In genomic region chr2:26901834-26902400, GRCm38 (mm10) we compare ENCODE assay signal across 8 mouse cellular contexts. TPM values are rescaled to one million over a fixed set of nuclear protein-coding genes. Genes with fewer than 3 reads are reported as not detected.
DNase-seq lines count a peak whose midpoint lies in the region; ATAC-seq and TF ChIP-seq lines count a peak whose summit lies in the region.

No protein-coding gene starts in this region.

- no peak for TF ChIP-seq CTCF in liver, embryonic 14.5 days (IDR thresholded peaks at IDR 0.05; ENCODE audit: low read depth)

- TF ChIP-seq EP300 in liver, embryonic 14.5 days (IDR thresholded peaks at IDR 0.05; ENCODE audit: low read depth), result no peak

- H3K36me3 ChIP-seq in heart, embryonic 11.5 days (ENCODE audit: control insufficient read depth, insufficient read depth, low read length), result peaks cover 23% of the 10 kb centered on the region
- peaks cover 58% of the 10 kb centered on the region for H3K36me3 ChIP-seq in forebrain, embryonic 14.5 days (ENCODE audit: control insufficient read depth, insufficient read depth, low read length)
- peaks cover 36% of the 10 kb centered on the region for H3K36me3 ChIP-seq in liver, embryonic 14.5 days (replicated peaks; ENCODE audit: control insufficient read depth, insufficient read depth, low read depth)

- H3K9me3 ChIP-seq in heart, embryonic 11.5 days (replicated peaks; ENCODE audit: control insufficient read depth, low read length), result no peaks in the 10 kb centered on the region
- H3K9me3 ChIP-seq in forebrain, embryonic 14.5 days (replicated peaks; ENCODE audit: control insufficient read depth, low read length), result no peaks in the 10 kb centered on the region
- H3K9me3 ChIP-seq in liver, embryonic 14.5 days (ENCODE audit: control insufficient read depth, low read length), result no peaks in the 10 kb centered on the region

- whole genome bisulfite sequencing in heart, embryonic 11.5 days (ENCODE audit: insufficient replicate concordance), result 7% methylated on average over 7 of the region's 7 CpGs
- WGBS in forebrain, embryonic 14.5 days, result 10% methylated on average over 7 of the region's 7 CpGs
- WGBS in liver, embryonic 14.5 days (ENCODE audit: insufficient replicate concordance), result 3% methylated on average over 7 of the region's 7 CpGs

- H3K4me1 ChIP-seq in heart, embryonic 11.5 days (ENCODE audit: control insufficient read depth, insufficient read depth, low read length), result peaks cover 15% of the 10 kb centered on the region
- peaks cover 14% of the 10 kb centered on the region for H3K4me1 ChIP-seq in forebrain, embryonic 14.5 days (ENCODE audit: control insufficient read depth, insufficient read depth, low read length)
- H3K4me1 ChIP-seq in liver, embryonic 14.5 days (replicated peaks; ENCODE audit: control insufficient read depth in 2 of 2, insufficient read depth in 2 of 2, low read length in 1 of 2), result peaks cover 4 to 15% of the 10 kb centered on the region in 2 experiments

- DNase-seq in heart, postnatal 25 days (ENCODE audit: low spot score), result no peak
- peak; percentile 36 to 41 for DNase-seq in B cell, adult 2 months
- DNase-seq in forebrain, embryonic 14.5 days (ENCODE audit: low spot score), result no peak
- no peak for DNase-seq in liver, embryonic 14.5 days (ENCODE audit: low read depth in 3 of 3, low spot score in 3 of 3)
- DNase-seq in left cerebral cortex, adult 8-10 months (ENCODE audit: low spot score in 2 of 2), result no peak
- no peak for DNase-seq in cerebellum, postnatal 4 days (ENCODE audit: low spot score in 2 of 2)
- no peak for DNase-seq in embryo, embryonic 10.5 days (ENCODE audit: low spot score)

- no peaks in the 10 kb centered on the region for H3K27me3 ChIP-seq in heart, embryonic 11.5 days (ENCODE audit: control insufficient read depth, insufficient read depth, low read length)
- H3K27me3 ChIP-seq in forebrain, embryonic 14.5 days (replicated peaks; ENCODE audit: control insufficient read depth, insufficient read depth, low read length), result no peaks in the 10 kb centered on the region
- H3K27me3 ChIP-seq in liver, embryonic 14.5 days (ENCODE audit: control insufficient read depth, insufficient read depth, low read length), result no peaks in the 10 kb centered on the region

- H3K9ac ChIP-seq in heart, embryonic 11.5 days (ENCODE audit: low read depth, low read length), result peak overlapping the region; percentile 89
- peak overlapping the region; percentile 82 for H3K9ac ChIP-seq in forebrain, embryonic 14.5 days (ENCODE audit: low read length)
- peak overlapping the region; percentile 74 for H3K9ac ChIP-seq in liver, embryonic 14.5 days (replicated peaks)

- ATAC-seq in heart, embryonic 11.5 days (replicated peaks; ENCODE audit: insufficient number of reproducible peaks, low FRiP score, low TSS enrichment), result no peak
- no peak for ATAC-seq in forebrain, embryonic 14.5 days
- no peak for ATAC-seq in liver, embryonic 14.5 days (ENCODE audit: insufficient read depth)

- peak overlapping the region; percentile 70; the same call in 1 of the 2 replicates for H3K27ac ChIP-seq in heart, embryonic 11.5 days (ENCODE audit: low read depth, low read length)
- H3K27ac ChIP-seq in forebrain, embryonic 14.5 days (ENCODE audit: low read depth, low read length), result no peak overlapping the region
- H3K27ac ChIP-seq in liver, embryonic 14.5 days, result peak overlapping the region; percentile 46; the same call in 1 of the 2 replicates

- H3K4me3 ChIP-seq in heart, embryonic 11.5 days (ENCODE audit: low read depth, low read length), result peak overlapping the region; percentile 90
- peak overlapping the region; percentile 80 for H3K4me3 ChIP-seq in forebrain, embryonic 14.5 days (ENCODE audit: low read depth, low read length)
- peak overlapping the region; percentile 85 to 91 for H3K4me3 ChIP-seq in liver, embryonic 14.5 days (ENCODE audit: insufficient read depth in 1 of 2, low read depth in 2 of 2, low read length in 2 of 2)

- H3K4me2 ChIP-seq in heart, embryonic 11.5 days, result peak overlapping the region; percentile 86
- peak overlapping the region; percentile 84 for H3K4me2 ChIP-seq in forebrain, embryonic 14.5 days (ENCODE audit: low read length)
- H3K4me2 ChIP-seq in liver, embryonic 14.5 days (ENCODE audit: low read depth), result peak overlapping the region; percentile 89

- intact Hi-C loops in heart, postnatal 25 days (cut with DNase I), result loop anchor here (2.0 to 10.0 kb wide), 4 partner anchors 60 to 1397 kb away; partner anchors contain the start of genes C8g, Fbxw5, Rexo4 and Sec16a

RNA-seq across cellular contexts. Expression of gene Surf6, which starts 0.8 kb away (rescaled TPM):
- 8.7 and 8.9 TPM in 2 replicates for polyA plus RNA-seq in heart, embryonic 11.5 days (2014; fragmentation: Nextera tagmentation; extraction: Ambion mirVana)
- 10 to 100 TPM; 12.2 to 13.9 TPM for total RNA-seq in heart, postnatal 25 days (2021)
- 15.4 and 17.2 TPM in 2 replicates for polyA plus RNA-seq in forebrain, embryonic 14.5 days (2014; fragmentation: Nextera tagmentation; extraction: Ambion mirVana)
- polyA plus RNA-seq in liver, embryonic 14.5 days (2012; rRNA removed), result 6.2 and 10.6 TPM in 2 replicates
- polyA plus RNA-seq in liver, embryonic 14.5 days (2014; fragmentation: Nextera tagmentation; extraction: Ambion mirVana), result 6.3 and 7.1 TPM in 2 replicates
- 10 to 100 TPM; 20.4 to 26.5 (median 25.8) TPM for total RNA-seq in left cerebral cortex, adult 8-10 months (2022)

RNA-seq across cellular contexts. Expression of gene Med22, which starts 8.6 kb away (rescaled TPM):
- polyA plus RNA-seq in heart, embryonic 11.5 days (2014; fragmentation: Nextera tagmentation; extraction: Ambion mirVana), result 29.1 and 31.2 TPM in 2 replicates
- 10 to 100 TPM; 23.7 to 25.6 TPM for total RNA-seq in heart, postnatal 25 days (2021)
- 159 and 161 TPM in 2 replicates for polyA plus RNA-seq in forebrain, embryonic 14.5 days (2014; fragmentation: Nextera tagmentation; extraction: Ambion mirVana)
- polyA plus RNA-seq in liver, embryonic 14.5 days (2012; rRNA removed), result 13.7 and 15.1 TPM in 2 replicates
- 10.4 and 11.4 TPM in 2 replicates for polyA plus RNA-seq in liver, embryonic 14.5 days (2014; fragmentation: Nextera tagmentation; extraction: Ambion mirVana)
- 10 to 100 TPM; 46.7 to 55.4 (median 50.1) TPM for total RNA-seq in left cerebral cortex, adult 8-10 months (2022)

RNA-seq across cellular contexts. Expression of gene Rpl7a, which starts 8.6 kb away (rescaled TPM):
- 428 and 468 TPM in 2 replicates for polyA plus RNA-seq in heart, embryonic 11.5 days (2014; fragmentation: Nextera tagmentation; extraction: Ambion mirVana)
- total RNA-seq in heart, postnatal 25 days (2021), result 100 to 1,000 TPM; 274 to 280 TPM
- polyA plus RNA-seq in forebrain, embryonic 14.5 days (2014; fragmentation: Nextera tagmentation; extraction: Ambion mirVana), result 626 and 738 TPM in 2 replicates
- 909 and 1,309 TPM in 2 replicates for polyA plus RNA-seq in liver, embryonic 14.5 days (2012; rRNA removed)
- 501 and 504 TPM in 2 replicates for polyA plus RNA-seq in liver, embryonic 14.5 days (2014; fragmentation: Nextera tagmentation; extraction: Ambion mirVana)
- total RNA-seq in left cerebral cortex, adult 8-10 months (2022), result 100 to 1,000 TPM; 215 to 270 (median 238) TPM

RNA-seq across cellular contexts. Expression of gene Surf2, which starts 14.2 kb away (rescaled TPM):
- 32.0 and 32.1 TPM in 2 replicates for polyA plus RNA-seq in heart, embryonic 11.5 days (2014; fragmentation: Nextera tagmentation; extraction: Ambion mirVana)
- 10 to 100 TPM; 14.7 to 14.8 TPM for total RNA-seq in heart, postnatal 25 days (2021)
- polyA plus RNA-seq in forebrain, embryonic 14.5 days (2014; fragmentation: Nextera tagmentation; extraction: Ambion mirVana), result 53.3 and 54.0 TPM in 2 replicates
- polyA plus RNA-seq in liver, embryonic 14.5 days (2012; rRNA removed), result 21.0 and 27.2 TPM in 2 replicates
- polyA plus RNA-seq in liver, embryonic 14.5 days (2014; fragmentation: Nextera tagmentation; extraction: Ambion mirVana), result 20.0 and 21.7 TPM in 2 replicates
- 10 to 100 TPM; 33.1 to 38.0 (median 36.3) TPM for total RNA-seq in left cerebral cortex, adult 8-10 months (2022)

RNA-seq across cellular contexts. Expression of gene Surf1, which starts 14.4 kb away (rescaled TPM):
- polyA plus RNA-seq in heart, embryonic 11.5 days (2014; fragmentation: Nextera tagmentation; extraction: Ambion mirVana), result 40.3 and 43.2 TPM in 2 replicates
- total RNA-seq in heart, postnatal 25 days (2021), result 10 to 100 TPM; 49.4 to 49.7 TPM
- polyA plus RNA-seq in forebrain, embryonic 14.5 days (2014; fragmentation: Nextera tagmentation; extraction: Ambion mirVana), result 72.0 and 74.2 TPM in 2 replicates
- 23.1 and 25.8 TPM in 2 replicates for polyA plus RNA-seq in liver, embryonic 14.5 days (2012; rRNA removed)
- polyA plus RNA-seq in liver, embryonic 14.5 days (2014; fragmentation: Nextera tagmentation; extraction: Ambion mirVana), result 31.7 and 33.9 TPM in 2 replicates
- total RNA-seq in left cerebral cortex, adult 8-10 months (2022), result 100 to 1,000 TPM; 116 to 127 (median 120) TPM

Comparison
In these comparisons a context has a peak if more than half of its experiments do, and no peak if none do; other contexts are left out.
1. DNase-seq: peak in B cell, adult 2 months (2 of 2); none in heart, postnatal 25 days (single experiment), forebrain, embryonic 14.5 days (single experiment), liver, embryonic 14.5 days (0 of 3), left cerebral cortex, adult 8-10 months (0 of 2), cerebellum, postnatal 4 days (0 of 2) and embryo, embryonic 10.5 days (single experiment).
2. Peak in every context shown above with its lines, with median percentiles within 50 percentile points of each other: H3K4me2 ChIP-seq, H3K4me3 ChIP-seq and H3K9ac ChIP-seq.